Mouse (Mus musculus) adrenal gland, postnatal 36 days (tissue): ENCODE measurements around the gene Chd8. TPM values are rescaled to one million over a fixed set of nuclear protein-coding genes. Genes with fewer than 3 reads are reported as not detected.
A peak's percentile ranks its signal among the peaks of the same experiment; 100 is the strongest.

Experiments used
- DNase-seq, 2 experiments: peaks; one replicate each; pipeline ENCODE4 v3.0.0; 2021; ENCODE audit warnings: mixed read lengths in 1 of 2
- total RNA-seq, 2 experiments: library from RNA; stranded (reverse); gene quantifications; 2 replicates each; pipeline ENCODE4 v1.2.3; 2021

Gene Chd8
- total RNA-seq, 2 experiments from 2014 or later, result 90.1 to 92.4 TPM

GRCm38 (mm10) chr14:52199412-52199811 lies 58.2 kb downstream of the Chd8 start:
- DNase-seq, result no peak

- peak in 1 of 2 experiments; percentile 18 for DNase-seq
These were observed 59.4 kb downstream of the Chd8 start for GRCm38 (mm10) chr14:52198141-52198540.

GRCm38 (mm10) chr14:52197156-52197878 lies 60.3 kb downstream of the Chd8 start, which contains the start of gene Supt16:
Gene Supt16, minus strand, starts transcription at chr14:52197416.
- DNase-seq, result peak; percentile 83 to 89

- DNase-seq, result no peak
These were observed 61.1 kb downstream of the Chd8 start for GRCm38 (mm10) chr14:52196230-52197155.

GRCm38 (mm10) chr14:52195691-52196090 lies 61.9 kb downstream of the Chd8 start:
- DNase-seq, result peak; percentile 46 to 60

GRCm38 (mm10) chr14:52190740-52191359 lies 66.7 kb downstream of the Chd8 start:
- DNase-seq, result peak; percentile 54 to 64

- DNase-seq, result no peak
These were observed 68.1 kb downstream of the Chd8 start for GRCm38 (mm10) chr14:52189519-52189918.

- no peak for DNase-seq
These were observed 68.8 kb downstream of the Chd8 start for GRCm38 (mm10) chr14:52188788-52189187.

- no peak for DNase-seq
These were observed 91.0 kb downstream of the Chd8 start for GRCm38 (mm10) chr14:52166571-52166970.

- DNase-seq, result peak; percentile 71 to 75
These were observed 96.7 kb downstream of the Chd8 start for GRCm38 (mm10) chr14:52160911-52161310.

- no peak for DNase-seq
These were observed 102.6 kb downstream of the Chd8 start for GRCm38 (mm10) chr14:52155008-52155407.

- DNase-seq, result no peak
These were observed 105.0 kb downstream of the Chd8 start for GRCm38 (mm10) chr14:52152613-52153012.

- no peak for DNase-seq
These were observed 105.4 kb downstream of the Chd8 start for GRCm38 (mm10) chr14:52152179-52152578.

GRCm38 (mm10) chr14:52149888-52150287 lies 107.7 kb downstream of the Chd8 start:
- DNase-seq, result no peak

Other genes with a start within 250 kb of the Chd8 start
- gene Tmem253, start 242.1 kb downstream of the Chd8 start, total RNA-seq, result 1 to 10 TPM; 1.7 to 2.5 TPM
- 10 to 100 TPM; 51.9 to 62.1 TPM for gene Zfp219, start 237.0 kb downstream of the Chd8 start, total RNA-seq
- gene Olfr221, start 215.3 kb downstream of the Chd8 start, total RNA-seq, result not detected
- 100 to 1,000 TPM; 209 to 332 TPM for gene Hnrnpc, start 153.8 kb downstream of the Chd8 start, total RNA-seq
- under 1 TPM; 0.33 to 0.93 TPM for gene Rpgrip1, start 147.1 kb downstream of the Chd8 start, total RNA-seq
- 10 to 100 TPM; 55.2 to 59.7 TPM for gene Supt16, start 60.4 kb downstream of the Chd8 start, total RNA-seq
- 10 to 100 TPM; 55.3 to 70.4 TPM for gene Tox4, start 21.4 kb upstream of the Chd8 start, total RNA-seq
- gene Rab2b, start 21.8 kb upstream of the Chd8 start, total RNA-seq, result 10 to 100 TPM; 38.2 to 45.1 TPM
- 10 to 100 TPM; 36.1 to 47.3 TPM for gene Mettl3, start 47.3 kb upstream of the Chd8 start, total RNA-seq
- gene Sall2, start 71.0 kb upstream of the Chd8 start, total RNA-seq, result 1 to 10 TPM; 6.7 to 7.5 TPM
- gene Olfr1513, start 98.6 kb upstream of the Chd8 start, total RNA-seq, result not detected
- not detected for gene Olfr1512, start 121.4 kb upstream of the Chd8 start, total RNA-seq
- not detected for gene Olfr1511, start 139.6 kb upstream of the Chd8 start, total RNA-seq
- gene Olfr1510, start 156.6 kb upstream of the Chd8 start, total RNA-seq, result not detected
- not detected for gene Olfr1509, start 185.2 kb upstream of the Chd8 start, total RNA-seq
- gene Olfr1508, start 209.7 kb upstream of the Chd8 start, total RNA-seq, result not detected
- gene Olfr1507, start 238.0 kb upstream of the Chd8 start, total RNA-seq, result not detected